Mouse (Mus musculus): Measurements from ENCODE around the gene Gm5105.
A peak's percentile ranks its signal among the peaks of the same experiment; 100 is the strongest.

Gene Gm5105

GRCm38 (mm10) chr3:138066348-138066856, 786 bp downstream of the Gm5105 start:
- peak; percentile 54 for DNase-seq

- no peak for DNase-seq
Measured at GRCm38 (mm10) chr3:138065930-138066329, 1.3 kb downstream of the Gm5105 start.

GRCm38 (mm10) chr3:138064732-138065645, 2.2 kb downstream of the Gm5105 start, which contains the start of gene 1110002E22Rik:
1110002E22Rik (plus strand) TSS chr3:138065052.
- peak; percentile 70 for DNase-seq

GRCm38 (mm10) chr3:138063731-138064329, 3.4 kb downstream of the Gm5105 start:
- DNase-seq: no peak

- no peak for DNase-seq
Measured at GRCm38 (mm10) chr3:138062673-138063072, 4.5 kb downstream of the Gm5105 start.

- DNase-seq: no peak
Measured at GRCm38 (mm10) chr3:138061205-138061911, 5.8 kb downstream of the Gm5105 start.

- no peak for DNase-seq
Measured at GRCm38 (mm10) chr3:138060429-138060828, 6.8 kb downstream of the Gm5105 start.

- DNase-seq: no peak
Measured at GRCm38 (mm10) chr3:138058226-138058625, 9.0 kb downstream of the Gm5105 start.

- no peak for DNase-seq
Measured at GRCm38 (mm10) chr3:138056976-138057375, 10.2 kb downstream of the Gm5105 start.

GRCm38 (mm10) chr3:138053969-138054368, 13.2 kb downstream of the Gm5105 start:
- DNase-seq: no peak

GRCm38 (mm10) chr3:138051431-138051830, 15.8 kb downstream of the Gm5105 start:
- no peak for DNase-seq

GRCm38 (mm10) chr3:138050772-138051171, 16.4 kb downstream of the Gm5105 start:
- no peak for DNase-seq

GRCm38 (mm10) chr3:138049555-138049954, 17.6 kb downstream of the Gm5105 start:
- DNase-seq: no peak

GRCm38 (mm10) chr3:138043316-138043715, 23.9 kb downstream of the Gm5105 start:
- DNase-seq: no peak

- DNase-seq: no peak
Measured at GRCm38 (mm10) chr3:138041591-138042301, 25.4 kb downstream of the Gm5105 start.

GRCm38 (mm10) chr3:138040938-138041337, 26.2 kb downstream of the Gm5105 start:
- no peak for DNase-seq

- no peak for DNase-seq
Measured at GRCm38 (mm10) chr3:138033986-138034385, 33.2 kb downstream of the Gm5105 start.

GRCm38 (mm10) chr3:138030563-138030962, 36.6 kb downstream of the Gm5105 start:
- DNase-seq: no peak

- DNase-seq: peak; percentile 32
Measured at GRCm38 (mm10) chr3:138029351-138029750, 37.8 kb downstream of the Gm5105 start.

GRCm38 (mm10) chr3:138027575-138028362, 39.4 kb downstream of the Gm5105 start:
- no peak for DNase-seq

GRCm38 (mm10) chr3:138026286-138026685, 40.9 kb downstream of the Gm5105 start:
- DNase-seq: peak; percentile 73

- DNase-seq: no peak
Measured at GRCm38 (mm10) chr3:138022651-138023050, 44.5 kb downstream of the Gm5105 start.
